In the genomic region with DNA sequence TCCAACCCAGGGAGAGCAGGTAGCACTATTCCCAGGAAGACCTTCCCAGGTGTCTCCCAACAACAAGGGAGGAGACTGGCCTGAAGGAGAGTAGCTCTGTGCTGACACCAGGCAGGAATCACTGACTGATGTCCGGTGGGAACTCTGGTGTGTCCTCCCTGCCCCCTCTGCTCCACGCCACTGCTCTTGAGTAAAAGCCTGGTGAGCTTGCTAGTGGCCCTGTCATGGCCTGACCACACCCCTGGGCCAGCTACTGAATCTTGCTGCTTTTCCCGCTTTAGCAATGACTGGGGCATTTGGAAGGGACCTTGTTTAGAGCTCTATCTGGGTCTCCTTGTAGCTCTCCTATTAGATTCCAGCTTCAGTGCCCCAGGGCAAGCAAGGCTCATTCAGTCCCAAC, we compare ENCODE assay signal across 25 mouse cellular contexts. TPM values are rescaled to one million over a fixed set of nuclear protein-coding genes. Genes with fewer than 3 reads are reported as not detected.
DNase-seq lines count a peak whose midpoint lies in the region; ATAC-seq lines count a peak whose summit lies in the region.
"Had no signal": no experiment of that assay in that cellular context is flagged by ENCODE, and none has a peak within 500 bp of the region (broad histone marks: within the 10 kb centered on the region; RNA-seq: fewer than 3 reads in every experiment).

No protein-coding gene starts in this region.

- no peak overlapping the region for H3K4me3 ChIP-seq in kidney, embryonic 14.5 days (ENCODE audit: low read length)
- H3K4me3 ChIP-seq in megakaryocyte, embryonic 14.5 days (replicated peaks): peak overlapping the region; percentile 71
- H3K4me3 ChIP-seq in embryonic facial prominence, embryonic 10.5 days: no peak overlapping the region
- H3K4me3 ChIP-seq: erythroblast, embryonic 14.5 days; forebrain, embryonic 12.5 days; limb, embryonic 13.5 days; midbrain, embryonic 12.5 days had no signal

- H3K9ac ChIP-seq in kidney, embryonic 14.5 days (ENCODE audit: low read depth, low read length): no peak overlapping the region
- H3K9ac ChIP-seq: forebrain, embryonic 12.5 days; forebrain, postnatal 0 days; hindbrain, embryonic 14.5 days; limb, embryonic 13.5 days; midbrain, embryonic 12.5 days had no signal

- H3K27me3 ChIP-seq in kidney, embryonic 14.5 days (ENCODE audit: control insufficient read depth, insufficient read depth, low read length): no peaks in the 10 kb centered on the region
- no peaks in the 10 kb centered on the region for H3K27me3 ChIP-seq in megakaryocyte, embryonic 14.5 days (replicated peaks)
- H3K27me3 ChIP-seq in embryonic facial prominence, embryonic 10.5 days (replicated peaks; ENCODE audit: low read depth, poor library complexity, severe bottlenecking): no peaks in the 10 kb centered on the region
- H3K27me3 ChIP-seq: forebrain, embryonic 12.5 days; limb, embryonic 13.5 days; midbrain, embryonic 12.5 days had no signal

- no peak for DNase-seq in kidney, postnatal 25 days
- peak; percentile 25 for DNase-seq in Muller cell, postnatal 12 days (ENCODE audit: inconsistent ontology term)
- peak; percentile 12 for DNase-seq in embryonic facial prominence, embryonic 10.5 days (ENCODE audit: low spot score)
- DNase-seq in cerebellum, postnatal 25 days: no peak
- DNase-seq: adrenal gland, adult 8-10 months; cerebellum, adult 8-10 months; embryo, embryonic 11 days; forebrain, postnatal 0 days; gastrocnemius, postnatal 10 days; kidney, adult 11 months; lung, postnatal 4 days; right cerebral cortex, postnatal 25 days; spleen, adult 18-20 months; thymus, postnatal 14 days had no signal

- no peaks in the 10 kb centered on the region for H3K4me1 ChIP-seq in kidney, embryonic 14.5 days (ENCODE audit: control insufficient read depth, insufficient read depth, low read length)
- H3K4me1 ChIP-seq in megakaryocyte, embryonic 14.5 days: peaks cover 86% of the 10 kb centered on the region
- peaks cover 21% of the 10 kb centered on the region for H3K4me1 ChIP-seq in embryonic facial prominence, embryonic 10.5 days
- H3K4me1 ChIP-seq: forebrain, embryonic 12.5 days; midbrain, embryonic 12.5 days had no signal

- no peak overlapping the region for H3K4me2 ChIP-seq in kidney, embryonic 14.5 days (replicated peaks; ENCODE audit: low read depth, low read length)
- H3K4me2 ChIP-seq: forebrain, embryonic 12.5 days; heart, embryonic 11.5 days; hindbrain, embryonic 14.5 days; limb, embryonic 13.5 days; liver, embryonic 11.5 days; midbrain, embryonic 12.5 days had no signal

- no peak overlapping the region for H3K27ac ChIP-seq in kidney, embryonic 14.5 days (ENCODE audit: low read depth, low read length)
- no peak overlapping the region for H3K27ac ChIP-seq in embryonic facial prominence, embryonic 10.5 days (replicated peaks)
- H3K27ac ChIP-seq: forebrain, embryonic 12.5 days; hindbrain, embryonic 14.5 days; limb, embryonic 13.5 days; midbrain, embryonic 12.5 days had no signal

- peak; percentile 68; the same call in 1 of the 2 replicates for ATAC-seq in kidney, embryonic 14.5 days (ENCODE audit: low FRiP score, low TSS enrichment)
- ATAC-seq in megakaryocyte, adult 5-6 weeks (ENCODE audit: poor library complexity, severe bottlenecking): no peak
- ATAC-seq: forebrain, postnatal 0 days; inflammation-experienced regulatory T-cells, adult 6 months had no signal

- WGBS in kidney, embryonic 14.5 days: 52% methylated on average over 3 of the region's 3 CpGs
- WGBS in embryonic facial prominence, embryonic 10.5 days: 41% methylated on average over 3 of the region's 3 CpGs

- H3K9me3 ChIP-seq in kidney, embryonic 14.5 days (ENCODE audit: control insufficient read depth, low read length): no peaks in the 10 kb centered on the region
- no peaks in the 10 kb centered on the region for H3K9me3 ChIP-seq in megakaryocyte, embryonic 14.5 days
- H3K9me3 ChIP-seq in embryonic facial prominence, embryonic 10.5 days: no peaks in the 10 kb centered on the region
- H3K9me3 ChIP-seq: forebrain, embryonic 12.5 days; limb, embryonic 13.5 days; midbrain, embryonic 12.5 days had no signal

- H3K36me3 ChIP-seq in kidney, embryonic 14.5 days (ENCODE audit: control insufficient read depth, insufficient read depth, low read length): peaks cover 2% of the 10 kb centered on the region; the same call in 1 of the 2 replicates
- H3K36me3 ChIP-seq in megakaryocyte, embryonic 14.5 days (replicated peaks; ENCODE audit: low read length): peaks cover 87% of the 10 kb centered on the region
- no peaks in the 10 kb centered on the region for H3K36me3 ChIP-seq in embryonic facial prominence, embryonic 10.5 days (replicated peaks)
- H3K36me3 ChIP-seq: forebrain, embryonic 12.5 days; limb, embryonic 13.5 days; midbrain, embryonic 12.5 days had no signal

RNA-seq across cellular contexts. Expression of a gene that starts 59.8 kb away (rescaled TPM):
- polyA plus RNA-seq in kidney, embryonic 14.5 days (2014; fragmentation: Nextera tagmentation; extraction: Ambion mirVana): 6.7 and 9.2 TPM in 2 replicates
- 117 and 151 TPM in 2 replicates for polyA plus RNA-seq in megakaryocyte, embryonic 14.5 days (2012; ENCODE audit: insufficient read depth, low replicate concordance)
- total RNA-seq in megakaryocyte, adult 5-6 weeks (2015): 188 and 204 TPM in 2 replicates
- total RNA-seq in megakaryocyte, adult 5-6 weeks (2017): 121 and 157 TPM in 2 replicates
- polyA plus RNA-seq in embryonic facial prominence, embryonic 10.5 days (2016; fragmentation: Nextera tagmentation; extraction: Ambion mirVana): 3.8 and 4.0 TPM in 2 replicates

Comparison
In these comparisons a context has a peak if more than half of its experiments do, and no peak if none do; other contexts are left out.
1. DNase-seq: peak in Muller cell, postnatal 12 days (single experiment) and embryonic facial prominence, embryonic 10.5 days (single experiment); none in kidney, postnatal 25 days (0 of 2) and cerebellum, postnatal 25 days (0 of 2).
2. RNA of a gene that starts 59.8 kb away (polyA plus RNA-seq): 117 to 151 TPM in megakaryocyte, embryonic 14.5 days; 6.7 to 9.2 TPM in kidney, embryonic 14.5 days and 3.8 to 4.0 TPM in embryonic facial prominence, embryonic 10.5 days; every median in the first group is over 10 times any median in the second.